Mouse (Mus musculus): ENCODE results near the gene Evc2. TPM values are rescaled to one million over a fixed set of nuclear protein-coding genes. Genes with fewer than 3 reads are reported as not detected.

Evc2 gene
- polyA plus RNA-seq, 1 experiment = not detected

DNA sequence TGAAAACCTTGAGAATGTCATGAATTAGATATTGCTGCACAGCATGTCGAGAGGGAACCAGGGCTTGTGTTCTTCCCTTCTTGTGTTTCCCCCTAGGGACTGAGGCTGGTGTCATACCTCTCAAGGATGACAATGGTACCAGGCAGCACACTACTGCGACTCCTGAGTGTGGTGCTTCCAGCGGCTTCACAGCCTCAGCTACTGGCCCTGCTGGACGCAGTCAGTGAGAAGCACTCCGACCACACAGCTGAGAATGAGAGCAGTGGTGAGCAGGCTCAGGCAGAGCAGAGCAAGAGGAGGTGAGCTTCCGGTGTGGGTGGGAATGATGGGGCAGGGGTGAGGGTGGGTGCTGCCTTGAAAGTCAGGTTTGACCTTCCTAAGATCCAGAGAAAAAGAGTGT is 80.7 kb downstream of the Evc2 start:
- TF ChIP-seq GATA1 (IDR thresholded peaks at IDR 0.05; ENCODE audit: low read length) = no peak

- TF ChIP-seq GATA1 (IDR thresholded peaks at IDR 0.05; ENCODE audit: low read length) = no peak
Observed at GRCm38 (mm10) chr5:37427210-37427609, 88.9 kb downstream of the Evc2 start.

DNA sequence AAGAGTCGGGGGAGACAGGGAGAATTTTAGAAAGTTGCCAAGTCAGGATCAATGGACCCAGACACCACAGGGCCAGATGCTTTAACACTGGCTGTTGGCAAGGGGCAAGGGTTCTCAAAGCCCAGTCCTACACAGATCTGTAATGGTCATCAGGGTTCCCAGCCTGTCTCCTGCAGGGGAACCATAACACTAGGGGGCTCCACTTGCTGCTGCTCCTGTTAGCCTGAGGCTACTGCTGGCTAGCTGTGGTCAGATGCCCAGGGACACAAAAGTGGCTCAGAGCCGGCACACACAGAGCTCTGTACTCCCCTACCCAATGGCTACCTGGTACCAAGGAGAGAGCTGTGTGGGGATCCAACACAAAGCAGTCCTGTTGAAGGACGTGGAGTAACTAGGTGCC is 97.1 kb downstream of the Evc2 start:
- TF ChIP-seq GATA1 (IDR thresholded peaks at IDR 0.05; ENCODE audit: low read length) = no peak

- TF ChIP-seq GATA1 (IDR thresholded peaks at IDR 0.05; ENCODE audit: low read length) = no peak
Observed at GRCm38 (mm10) chr5:37442767-37443166, 104.5 kb downstream of the Evc2 start.

DNA sequence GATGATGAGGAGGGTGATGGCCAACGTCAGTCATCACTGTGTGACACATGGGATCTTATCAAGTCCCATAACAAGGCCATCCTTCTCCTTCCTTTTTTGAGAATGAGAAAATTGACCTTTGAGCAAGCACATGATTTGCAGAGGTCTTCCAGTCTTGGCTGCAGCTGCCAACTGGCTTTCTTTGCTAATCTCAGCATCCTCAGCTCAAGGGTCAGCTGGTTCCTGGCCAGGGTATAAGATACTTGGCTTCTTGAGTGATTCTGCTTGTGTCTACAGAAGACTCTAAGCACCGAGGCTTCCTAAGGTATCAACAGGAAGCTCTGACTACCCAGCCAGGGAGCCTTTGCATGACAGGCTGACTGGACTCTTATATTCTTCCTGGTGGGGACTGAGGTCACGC is 109.2 kb downstream of the Evc2 start:
- TF ChIP-seq GATA1 (IDR thresholded peaks at IDR 0.05; ENCODE audit: low read length) = no peak

DNA sequence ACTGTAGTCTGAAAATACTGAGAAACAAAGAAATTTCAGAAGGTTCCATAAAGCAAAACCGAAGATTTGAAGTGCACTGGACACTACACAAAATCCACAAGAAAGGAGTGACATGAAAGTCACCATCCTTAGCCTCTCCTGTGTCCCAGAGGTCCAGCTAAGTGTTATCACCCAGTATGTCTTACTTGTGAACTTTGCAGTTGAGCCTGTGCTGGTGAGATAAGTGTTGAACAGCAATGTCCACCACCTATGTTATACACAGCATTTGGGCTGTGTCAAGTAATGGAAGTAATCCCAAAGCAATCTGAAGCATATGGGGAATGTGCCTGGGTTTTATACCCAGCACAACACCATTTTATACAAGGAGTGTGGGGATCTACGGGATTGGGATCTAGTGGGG is 118.3 kb downstream of the Evc2 start:
- TF ChIP-seq GATA1 (IDR thresholded peaks at IDR 0.05; ENCODE audit: low read length) = no peak

- no peak for TF ChIP-seq GATA1 (IDR thresholded peaks at IDR 0.05; ENCODE audit: low read length)
Observed at GRCm38 (mm10) chr5:37457191-37457590, 118.9 kb downstream of the Evc2 start.

DNA sequence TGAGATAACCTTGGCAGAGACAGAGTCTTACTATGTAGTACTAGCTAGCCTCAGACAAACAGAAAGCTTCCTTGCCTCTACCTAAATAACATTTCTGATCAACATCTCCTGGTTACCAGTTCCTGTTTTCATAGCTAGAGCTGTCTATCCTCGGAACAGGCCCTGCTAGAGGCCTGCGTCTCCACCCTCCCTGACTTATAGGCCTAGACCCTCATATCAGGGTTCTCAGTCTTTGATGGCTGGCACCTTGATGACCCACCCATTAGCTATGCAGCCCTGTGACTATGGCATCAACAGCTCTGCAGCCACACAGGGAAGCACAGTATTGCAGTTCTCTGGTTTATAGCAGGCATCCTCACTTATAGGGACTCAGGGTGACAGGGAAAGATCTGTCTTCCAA is 119.5 kb downstream of the Evc2 start:
- TF ChIP-seq GATA1 (IDR thresholded peaks at IDR 0.05; ENCODE audit: low read length) = no peak

DNA sequence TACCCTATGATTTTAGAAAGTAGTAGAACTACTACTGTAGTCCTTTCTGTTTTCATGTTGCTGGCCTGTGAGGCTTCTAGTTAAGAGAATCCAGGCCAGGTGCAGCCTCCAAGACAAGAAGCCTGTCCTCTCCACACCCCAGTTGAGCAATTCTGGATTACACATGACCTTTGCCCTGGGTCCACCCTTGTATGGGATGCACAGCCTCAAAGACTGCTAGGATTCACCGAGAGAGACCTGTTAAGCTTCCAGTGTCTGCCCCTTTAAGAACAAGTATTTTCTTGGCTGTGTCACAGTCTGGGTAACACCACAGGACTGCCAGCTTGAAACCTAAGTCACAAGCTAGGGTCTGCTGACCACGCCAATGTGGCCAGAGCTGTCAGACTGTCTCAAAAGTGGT is 119.9 kb downstream of the Evc2 start:
- no peak for TF ChIP-seq GATA1 (IDR thresholded peaks at IDR 0.05; ENCODE audit: low read length)

- TF ChIP-seq GATA1 (IDR thresholded peaks at IDR 0.05; ENCODE audit: low read length) = no peak
Observed at GRCm38 (mm10) chr5:37465461-37465860, 127.2 kb downstream of the Evc2 start.

DNA sequence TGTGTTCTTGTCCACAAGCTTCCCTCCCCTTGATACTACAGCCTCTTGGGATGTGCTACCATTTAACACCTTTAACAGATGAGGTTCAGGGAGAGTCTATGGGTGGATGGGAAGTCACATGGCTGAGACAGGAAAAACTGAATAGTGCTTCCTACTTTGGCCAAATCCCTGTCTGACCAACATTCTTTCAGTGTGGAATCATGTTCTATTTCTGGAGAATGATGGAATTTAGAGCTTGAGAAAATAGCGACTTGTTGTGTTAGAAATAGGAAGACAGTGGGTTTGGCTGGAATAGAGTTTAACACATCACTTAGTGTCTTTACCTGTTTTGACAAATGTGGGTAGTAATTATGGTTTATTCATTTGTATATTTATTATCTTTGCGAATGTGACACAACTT is 129.3 kb downstream of the Evc2 start:
- TF ChIP-seq GATA1 (IDR thresholded peaks at IDR 0.05; ENCODE audit: low read length) = no peak

- no peak for TF ChIP-seq GATA1 (IDR thresholded peaks at IDR 0.05; ENCODE audit: low read length)
Observed at GRCm38 (mm10) chr5:37469031-37469430, 130.7 kb downstream of the Evc2 start.

DNA sequence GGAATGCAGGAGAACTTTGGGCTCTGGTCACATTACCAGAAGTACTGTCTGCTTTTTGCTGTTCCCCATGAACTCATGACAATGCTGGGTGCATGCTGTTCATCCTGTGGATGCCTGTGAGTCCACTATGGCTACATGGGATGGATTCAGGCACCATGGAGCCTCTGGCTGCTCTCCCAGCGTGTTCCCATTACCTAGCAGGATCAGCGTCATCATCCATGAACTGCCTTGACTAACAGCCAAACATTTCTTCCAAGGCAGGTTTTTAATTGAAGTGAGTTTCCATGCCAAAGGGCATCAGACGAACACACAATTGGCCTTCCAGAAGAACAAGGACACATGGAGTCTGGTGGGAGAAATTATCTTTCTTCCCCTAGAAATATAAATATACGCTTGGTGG is 133.3 kb downstream of the Evc2 start:
- TF ChIP-seq GATA1 (IDR thresholded peaks at IDR 0.05; ENCODE audit: low read length) = no peak

- no peak for TF ChIP-seq GATA1 (IDR thresholded peaks at IDR 0.05; ENCODE audit: low read length)
Observed at GRCm38 (mm10) chr5:37472025-37472608, 133.8 kb downstream of the Evc2 start.

Other genes starting within 250 kb of the Evc2 start
- gene Crmp1, start 96.6 kb upstream of the Evc2 start, polyA plus RNA-seq (2012) = not detected in 2 replicates
- gene Evc, start 1.6 kb upstream of the Evc2 start, polyA plus RNA-seq (2012) = not detected in 2 replicates